Mouse (Mus musculus): ENCODE results near the gene Prdx2.

DNA sequence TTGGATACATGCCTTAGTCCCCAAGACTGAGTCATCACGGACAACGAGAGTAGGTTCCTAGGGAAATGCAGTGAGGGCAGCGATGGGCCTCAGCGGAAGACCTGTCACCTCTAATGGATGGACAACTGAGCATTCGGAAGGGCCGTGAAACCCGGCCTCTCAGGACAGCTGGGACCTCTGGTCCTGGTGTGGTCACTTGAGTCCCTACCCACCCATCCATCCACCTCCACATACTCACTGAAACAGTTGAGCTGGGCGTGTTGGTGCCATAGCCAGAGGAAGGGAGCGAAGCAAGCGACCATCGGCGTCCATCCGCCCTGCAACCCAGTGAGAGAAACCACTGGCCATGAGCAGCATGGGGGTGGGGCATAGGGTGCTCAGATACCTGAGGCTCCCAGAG lies 38.8 kb upstream of the Prdx2 start:
- TF ChIP-seq CTCF (IDR thresholded peaks at IDR 0.05; ENCODE audit: borderline replicate concordance, insufficient read depth, low read depth, low read length) (no peak), POLR2A (IDR thresholded peaks at IDR 0.05; ENCODE audit: borderline replicate concordance, insufficient read depth, low read length) (no peak)
